Mouse (Mus musculus) T-helper 1 cell (primary cell): ENCODE measurements around the gene Cracr2b.

ENCODE experiments used
- in situ Hi-C: fragments of 300-600 bp; cut with MboI, MseI; formaldehyde crosslinking; loops from one replicate; pipeline ENCODE4 v1.15.1; 2025; ENCODE audit warnings: high pct_unique_total_duplicates

The Cracr2b gene

GRCm38 (mm10) chr7:141469352-141469751, 8.5 kb downstream of the Cracr2b start:
- in situ Hi-C loops: no loop called here

GRCm38 (mm10) chr7:141469901-141470636, 9.2 kb downstream of the Cracr2b start:
- in situ Hi-C loops: loop anchor here (10.0 kb wide), 1 partner anchor 915 kb away; the partner anchor contains the start of genes Ctsd and Gm49369

- in situ Hi-C loops: loop anchor here (10.0 kb wide), 1 partner anchor 914 kb away; the partner anchor contains the start of genes Ctsd and Gm49369
Observed at GRCm38 (mm10) chr7:141470637-141470944, 9.7 kb downstream of the Cracr2b start.

DNA sequence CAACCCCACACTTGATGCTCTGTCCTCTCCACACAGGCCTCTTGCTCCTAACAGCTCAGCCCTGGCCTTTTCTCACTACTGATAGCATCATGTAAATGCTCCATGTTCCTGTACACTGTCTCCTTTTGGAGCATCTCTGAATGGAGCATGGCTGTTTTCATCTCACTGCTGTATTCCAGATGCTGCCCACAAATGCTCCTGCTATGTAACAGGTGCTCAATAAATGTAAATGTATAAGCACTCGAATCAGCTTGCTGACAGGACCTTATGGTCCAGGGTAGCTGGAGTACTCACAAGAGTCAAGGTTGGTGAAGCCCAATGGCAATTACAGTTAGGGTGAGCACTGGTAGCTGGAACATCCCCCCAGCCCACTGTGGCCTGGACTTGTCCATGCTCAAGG, 10.3 kb downstream of the Cracr2b start:
- in situ Hi-C loops: loop anchor here (10.0 kb wide), 1 partner anchor 914 kb away; the partner anchor contains the start of genes Ctsd and Gm49369

- in situ Hi-C loops: loop anchor here (10.0 kb wide), 1 partner anchor 913 kb away; the partner anchor contains the start of genes Ctsd and Gm49369
Observed at GRCm38 (mm10) chr7:141472226-141472625, 11.3 kb downstream of the Cracr2b start.

DNA sequence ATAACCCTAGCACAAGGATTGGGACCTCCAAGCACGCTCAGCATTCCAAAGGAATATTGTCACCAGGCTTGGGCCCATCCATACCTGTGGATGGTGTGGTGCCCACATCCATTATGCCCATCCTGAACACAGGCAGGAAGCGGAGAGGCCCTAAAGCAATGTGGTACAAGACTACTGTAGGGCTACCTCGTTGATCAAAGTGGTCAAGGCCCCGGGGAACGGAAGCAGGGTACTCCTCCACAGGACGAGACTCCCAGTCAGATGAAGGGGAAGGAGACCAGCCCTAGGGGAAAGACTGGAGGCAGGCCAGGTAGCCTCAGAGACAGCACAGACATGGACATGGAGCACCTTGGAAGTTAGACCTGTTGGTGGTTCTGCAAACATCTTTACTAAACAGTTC, 11.9 kb downstream of the Cracr2b start:
- in situ Hi-C loops: loop anchor here (10.0 kb wide), 1 partner anchor 912 kb away; the partner anchor contains the start of genes Ctsd and Gm49369

- in situ Hi-C loops: loop anchor here (10.0 kb wide), 1 partner anchor 911 kb away; the partner anchor contains the start of genes Ctsd and Gm49369
Observed at GRCm38 (mm10) chr7:141474160-141474559, 13.3 kb downstream of the Cracr2b start.

GRCm38 (mm10) chr7:141475011-141475804, 14.3 kb downstream of the Cracr2b start, which contains the start of the genes Polr2l and Tspan4:
Gene Polr2l, minus strand, starts transcription at chr7:141475132.
Gene Tspan4, plus strand, starts transcription at chr7:141475240.
- in situ Hi-C loops: loop anchor here (10.0 kb wide), 1 partner anchor 910 kb away; the partner anchor contains the start of genes Ctsd and Gm49369

GRCm38 (mm10) chr7:141475805-141476158, 14.9 kb downstream of the Cracr2b start:
- in situ Hi-C loops: loop anchor here (10.0 kb wide), 1 partner anchor 909 kb away; the partner anchor contains the start of genes Ctsd and Gm49369

GRCm38 (mm10) chr7:141476226-141476980, 15.5 kb downstream of the Cracr2b start:
- in situ Hi-C loops: loop anchor here (10.0 kb wide), 1 partner anchor 908 kb away; the partner anchor contains the start of genes Ctsd and Gm49369

- in situ Hi-C loops: loop anchor here (10.0 kb wide), 1 partner anchor 908 kb away; the partner anchor contains the start of genes Ctsd and Gm49369
Observed at GRCm38 (mm10) chr7:141476981-141477370, 16.1 kb downstream of the Cracr2b start.

- in situ Hi-C loops: loop anchor here (10.0 kb wide), 1 partner anchor 907 kb away; the partner anchor contains the start of genes Ctsd and Gm49369
Observed at GRCm38 (mm10) chr7:141477578-141478269, 16.8 kb downstream of the Cracr2b start.

GRCm38 (mm10) chr7:141478270-141478748, 17.4 kb downstream of the Cracr2b start:
- in situ Hi-C loops: loop anchor here (10.0 kb wide), 1 partner anchor 906 kb away; the partner anchor contains the start of genes Ctsd and Gm49369

DNA sequence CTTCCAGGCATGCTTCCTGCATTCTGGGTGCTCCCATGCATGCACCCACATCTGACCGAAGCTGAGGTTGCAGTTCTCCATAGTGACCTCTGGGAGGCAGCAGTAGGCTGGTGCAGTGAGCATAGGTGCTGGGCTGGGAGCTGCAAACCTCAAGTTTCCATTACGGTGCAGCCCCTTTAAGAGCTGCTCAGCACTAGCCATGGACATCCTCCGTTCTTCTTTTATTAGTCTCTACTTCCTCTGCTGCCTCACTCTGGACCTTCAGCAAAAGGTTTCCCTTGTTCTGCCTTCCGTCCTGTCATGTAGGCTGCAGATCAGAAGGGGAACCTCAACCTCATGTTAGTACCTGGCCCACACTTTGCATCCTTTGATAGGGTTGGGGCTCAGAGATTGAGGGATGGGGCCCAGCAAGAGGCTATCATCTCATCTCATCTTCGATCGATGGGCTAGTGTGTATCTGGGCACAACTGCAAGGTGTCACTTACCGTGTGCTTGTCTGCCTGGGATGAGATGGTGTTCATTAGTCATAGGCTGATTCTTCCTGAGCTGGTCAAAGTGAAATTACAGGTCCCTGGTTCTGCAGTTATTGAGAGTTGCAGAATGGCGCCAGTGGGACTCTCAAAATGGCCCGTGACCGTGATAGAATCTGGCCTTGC, 20.1 kb downstream of the Cracr2b start:
- in situ Hi-C loops: loop anchor here (5.0 kb wide), 1 partner anchor 186 kb away; no protein-coding TSS in a partner anchor

- in situ Hi-C loops: loop anchor here (5.0 kb wide), 1 partner anchor 186 kb away; no protein-coding TSS in a partner anchor
Observed at GRCm38 (mm10) chr7:141481498-141482401, 20.9 kb downstream of the Cracr2b start.

DNA sequence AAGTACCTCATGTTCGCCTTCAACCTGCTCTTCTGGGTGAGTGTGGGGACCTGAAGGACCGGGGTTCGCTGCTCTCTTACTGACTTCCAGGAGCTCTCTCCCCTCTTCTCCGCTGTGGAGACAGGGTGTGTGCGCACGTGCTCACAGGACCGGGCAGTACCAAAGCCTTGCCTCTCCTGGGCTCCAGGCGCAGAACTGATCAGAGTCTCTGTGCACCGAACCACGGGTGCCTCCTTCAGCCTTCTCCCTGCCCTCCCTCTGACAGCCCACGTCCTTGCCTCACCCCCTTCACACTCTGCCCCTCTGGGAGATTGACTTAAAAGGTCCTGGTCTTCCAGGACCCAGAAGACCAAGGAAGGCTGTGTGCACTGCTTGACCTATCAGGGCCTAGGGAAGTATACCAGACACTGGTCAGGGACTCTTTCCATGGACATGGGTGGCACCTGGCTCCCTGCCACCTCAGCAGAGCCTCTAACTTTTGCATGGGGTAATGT, 21.7 kb downstream of the Cracr2b start:
- in situ Hi-C loops: loop anchor here (5.0 kb wide), 1 partner anchor 185 kb away; no protein-coding TSS in a partner anchor

- in situ Hi-C loops: loop anchor here (5.0 kb wide), 1 partner anchor 184 kb away; no protein-coding TSS in a partner anchor
Observed at GRCm38 (mm10) chr7:141483114-141483653, 22.3 kb downstream of the Cracr2b start.
